Mouse (Mus musculus) neural tube, embryonic 15.5 days (tissue): Measurements from ENCODE around the gene Sh3bgrl2. TPM values are rescaled to one million over a fixed set of nuclear protein-coding genes. Genes with fewer than 3 reads are reported as not detected.
"Not testable (repeated sequence)": the region's sequence is repeated elsewhere in the genome, so short reads cannot be mapped to it uniquely, and the experiment has no call there.

ENCODE experiments used
- ATAC-seq: fragments of 200-750 bp; cut with Nextera tagmentation; 2 replicates; pipeline ENCODE4 v1.8.0; 2017; ENCODE audit warnings: mild to moderate bottlenecking, moderate TSS enrichment, moderate library complexity; ENCODE audit not compliant: low FRiP score
- H3K27ac ChIP-seq: fragments of 300-500 bp; sonication (generic); replicated peaks from 2 replicates; pipeline ENCODE4 v1.5.1; 2015; ENCODE audit warnings: mild to moderate bottlenecking, inconsistent platforms
- H3K27me3 ChIP-seq: fragments of 300-500 bp; sonication (generic); replicated peaks from 2 replicates; pipeline ENCODE4 v1.6.1; 2015; ENCODE audit warnings: inconsistent platforms
- H3K36me3 ChIP-seq: fragments of 300-500 bp; sonication (generic); 2 replicates; pipeline ENCODE4 v1.6.1; 2015; ENCODE audit warnings: inconsistent platforms
- H3K4me1 ChIP-seq: fragments of 300-500 bp; sonication (generic); 2 replicates; pipeline ENCODE4 v1.6.1; 2015; ENCODE audit warnings: inconsistent platforms
- H3K4me2 ChIP-seq: fragments of 300-500 bp; sonication (generic); 2 replicates; pipeline ENCODE4 v1.6.1; 2015; ENCODE audit warnings: inconsistent platforms, mild to moderate bottlenecking, moderate library complexity
- H3K4me3 ChIP-seq: fragments of 300-500 bp; sonication (generic); replicated peaks from 2 replicates; pipeline ENCODE4 v1.5.1; 2015; ENCODE audit warnings: mild to moderate bottlenecking, inconsistent platforms
- H3K9ac ChIP-seq: fragments of 300-500 bp; sonication (generic); replicated peaks from 2 replicates; pipeline ENCODE4 v1.6.1; 2015; ENCODE audit warnings: mild to moderate bottlenecking, inconsistent platforms
- H3K9me3 ChIP-seq: fragments of 300-500 bp; sonication (generic); replicated peaks from 2 replicates; pipeline ENCODE4 v1.6.1; 2016; ENCODE audit warnings: inconsistent platforms
- WGBS: fragments of 180-500 bp; shearing (Covaris S2); methylation state at CpG from one replicate; pipeline ENCODE4 v1.1.7; 2015; ENCODE audit warnings: mixed read lengths; 5-methylcytosine and 5-hydroxymethylcytosine counted together
- polyA plus RNA-seq: library from polyadenylated mRNA; unstranded; fragments of >200 nt; fragmentation: Nextera tagmentation; extraction: Ambion mirVana; gene quantifications from 2 replicates; pipeline ENCODE4 v1.2.1, GENCODE M21; 2015

Gene Sh3bgrl2
- 8.3 and 9.2 TPM in 2 replicates for polyA plus RNA-seq

DNA sequence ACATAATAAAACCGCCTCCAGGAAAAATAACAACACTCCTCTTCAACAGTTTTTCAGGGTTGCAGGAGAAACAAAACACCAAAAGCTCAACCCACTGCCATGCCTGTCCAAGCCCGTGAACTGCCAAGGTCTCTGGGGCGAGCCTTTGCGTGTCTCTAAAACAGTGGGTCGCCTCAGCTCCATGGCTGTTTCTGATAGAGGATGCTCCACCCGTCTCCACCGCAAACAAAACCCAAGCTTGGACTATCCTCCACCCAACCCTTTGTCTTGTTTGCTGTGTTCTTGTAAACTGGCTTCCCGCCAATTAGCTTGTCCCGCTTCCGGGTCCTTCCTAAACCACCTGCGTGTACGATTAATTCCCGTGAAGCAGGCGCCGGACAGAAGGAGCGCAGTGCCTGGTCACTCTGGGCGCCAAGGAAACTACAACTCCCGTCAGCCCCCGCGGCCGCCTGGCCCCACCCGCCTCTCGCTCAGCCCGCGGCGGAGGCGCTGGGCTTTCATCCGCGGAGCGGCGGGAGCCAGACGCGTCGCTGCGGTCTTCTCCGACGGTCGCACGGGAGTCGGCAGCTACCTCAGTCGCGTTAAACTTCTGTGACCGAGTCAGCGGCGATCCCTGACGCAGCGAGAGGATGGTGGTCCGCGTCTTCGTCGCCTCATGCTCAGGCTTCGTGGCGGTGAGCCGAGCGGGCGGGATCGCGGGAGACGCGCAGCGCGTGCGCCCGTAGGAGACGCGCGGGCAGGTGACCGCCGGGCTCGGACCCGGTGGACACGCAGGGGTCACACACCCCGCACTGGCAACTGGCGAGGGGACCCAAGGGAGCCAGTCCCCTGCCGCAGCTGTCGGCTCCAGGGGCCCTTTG, at the start of gene Sh3bgrl2:
Gene Sh3bgrl2, plus strand, starts transcription at position 498 of the 860 bp plus-strand sequence.
- Histone ChIP-seq H3K4me3 (peak within 1 kb of the TSS; percentile 69), H3K36me3 (no peaks in the 10 kb centered on the region), H3K4me1 (0 out of 2 replicates have a peak, but pooled peaks cover 3% of the 10 kb centered on the region), H3K27ac (peak within 1 kb of the TSS; percentile 14; the same call in 1 of the 2 replicates), H3K9ac (peak within 1 kb of the TSS; percentile 48), H3K27me3 (no peaks in the 10 kb centered on the region), H3K9me3 (no peaks in the 10 kb centered on the region), H3K4me2 (peak within 1 kb of the TSS; percentile 78)
- peak; percentile 95 for ATAC-seq
- 2% methylated on average over 76 of the region's 76 CpGs for WGBS

DNA sequence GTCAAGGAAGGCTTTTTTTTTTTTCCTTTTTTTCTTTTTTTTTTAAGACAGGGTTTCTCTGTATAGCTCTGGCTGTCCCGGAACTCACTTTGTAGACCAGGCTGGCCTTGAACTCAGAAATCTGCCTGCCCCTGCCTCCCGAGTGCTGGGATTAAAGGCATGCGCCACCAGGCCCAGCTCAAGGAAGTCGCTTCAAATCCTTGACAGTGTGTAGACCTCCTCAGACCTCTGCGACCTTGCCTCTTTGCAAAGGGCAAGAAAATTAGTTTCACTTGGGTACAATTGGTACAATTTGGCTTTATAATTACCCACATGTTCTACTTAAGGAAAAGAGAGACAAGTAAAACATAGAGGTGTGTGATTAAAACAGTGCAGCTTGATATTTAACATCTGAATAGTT, 29.0 kb upstream of the Sh3bgrl2 start:
- H3K36me3 ChIP-seq, H3K9me3 ChIP-seq, H3K27ac ChIP-seq, H3K27me3 ChIP-seq, H3K4me2 ChIP-seq, H3K4me1 ChIP-seq, ATAC-seq, H3K4me3 ChIP-seq, H3K9ac ChIP-seq: not testable (repeated sequence)
- WGBS, result 81% methylated on average over 5 of the region's 5 CpGs

DNA sequence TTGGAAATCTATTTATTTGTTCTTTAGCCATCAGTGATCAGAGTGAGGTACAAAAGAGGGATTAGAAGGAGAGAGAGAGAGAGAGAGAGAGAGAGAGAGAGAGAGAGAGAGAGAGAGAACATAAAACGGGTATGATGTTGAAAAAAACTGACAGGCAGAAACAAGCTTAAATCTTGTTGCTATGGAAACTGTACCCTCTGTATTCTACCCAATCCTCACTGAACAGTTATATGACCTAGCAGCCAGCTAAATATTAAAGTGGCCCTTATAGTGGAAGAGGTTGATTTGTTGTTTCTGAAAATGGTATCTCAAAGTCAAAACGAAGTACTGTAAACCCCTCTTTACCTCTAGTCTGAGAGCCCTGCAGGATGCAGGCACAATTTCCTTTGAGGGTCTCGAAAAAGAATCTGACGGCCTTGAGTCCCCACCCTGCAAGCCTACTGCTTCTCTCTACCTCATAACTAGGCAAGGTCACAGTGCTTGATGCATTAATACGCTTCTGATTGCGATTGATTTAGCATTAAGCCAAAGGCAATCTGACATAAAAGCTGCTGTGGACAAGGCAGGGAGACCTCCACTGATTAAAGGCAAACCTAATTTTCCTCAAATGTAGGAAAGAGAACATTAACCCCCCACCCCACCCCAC, 28.5 kb upstream of the Sh3bgrl2 start:
- 65% methylated on average over 6 of the region's 6 CpGs for WGBS
- ATAC-seq, result peak; percentile 81
- H3K4me2 ChIP-seq, result no peak overlapping the region
- H3K36me3 ChIP-seq, result no peaks in the 10 kb centered on the region
- H3K4me1 ChIP-seq, result peaks cover 5% of the 10 kb centered on the region; the same call in 1 of the 2 replicates
- no peaks in the 10 kb centered on the region for H3K27me3 ChIP-seq
- peak overlapping the region; percentile 11; the same call in 1 of the 2 replicates for H3K27ac ChIP-seq
- H3K9me3 ChIP-seq, result no peaks in the 10 kb centered on the region
- H3K9ac ChIP-seq, result no peak overlapping the region
- H3K4me3 ChIP-seq, result no peak overlapping the region

DNA sequence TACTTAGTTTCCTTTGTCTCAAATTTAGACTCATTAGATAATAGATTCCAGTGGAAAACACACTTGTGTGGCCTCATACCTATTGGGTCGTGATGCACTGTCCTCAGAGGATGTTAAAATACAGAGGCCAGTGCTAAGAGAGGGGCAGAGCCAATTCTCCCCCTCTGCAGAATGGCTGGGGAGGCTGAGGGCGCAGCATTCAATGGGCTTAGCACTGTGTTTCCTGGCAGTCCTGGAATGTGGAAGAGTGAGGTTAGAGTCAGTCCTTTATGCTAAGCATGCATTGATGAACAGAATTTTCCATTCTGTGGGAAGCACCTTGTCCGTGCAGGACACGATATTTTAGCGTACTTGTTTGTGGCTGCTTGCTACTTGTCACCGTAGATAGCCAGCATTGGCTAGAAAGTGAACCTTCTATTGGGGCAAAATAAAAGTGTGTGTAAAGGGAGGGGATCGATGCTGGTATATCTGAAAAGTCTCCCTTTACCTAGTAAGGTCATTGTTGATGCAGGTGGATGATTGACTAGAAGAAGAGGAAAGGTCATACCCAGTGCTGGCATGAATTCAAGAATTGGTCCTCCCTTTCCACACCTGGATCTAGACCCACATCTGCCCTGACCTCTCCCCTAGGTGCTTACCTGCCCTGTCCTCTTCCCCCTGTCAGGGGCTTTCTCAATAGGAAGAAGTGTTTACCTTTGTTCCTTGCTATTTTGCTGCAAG, 20.6 kb upstream of the Sh3bgrl2 start:
- Histone ChIP-seq H3K4me2 (no peak overlapping the region), H3K27ac (no peak overlapping the region), H3K36me3 (no peaks in the 10 kb centered on the region), H3K9me3 (no peaks in the 10 kb centered on the region), H3K4me1 (no peaks in the 10 kb centered on the region), H3K9ac (no peak overlapping the region), H3K27me3 (no peaks in the 10 kb centered on the region), H3K4me3 (no peak overlapping the region)
- ATAC-seq, result no peak
- 91% methylated on average over 7 of the region's 7 CpGs for WGBS

DNA sequence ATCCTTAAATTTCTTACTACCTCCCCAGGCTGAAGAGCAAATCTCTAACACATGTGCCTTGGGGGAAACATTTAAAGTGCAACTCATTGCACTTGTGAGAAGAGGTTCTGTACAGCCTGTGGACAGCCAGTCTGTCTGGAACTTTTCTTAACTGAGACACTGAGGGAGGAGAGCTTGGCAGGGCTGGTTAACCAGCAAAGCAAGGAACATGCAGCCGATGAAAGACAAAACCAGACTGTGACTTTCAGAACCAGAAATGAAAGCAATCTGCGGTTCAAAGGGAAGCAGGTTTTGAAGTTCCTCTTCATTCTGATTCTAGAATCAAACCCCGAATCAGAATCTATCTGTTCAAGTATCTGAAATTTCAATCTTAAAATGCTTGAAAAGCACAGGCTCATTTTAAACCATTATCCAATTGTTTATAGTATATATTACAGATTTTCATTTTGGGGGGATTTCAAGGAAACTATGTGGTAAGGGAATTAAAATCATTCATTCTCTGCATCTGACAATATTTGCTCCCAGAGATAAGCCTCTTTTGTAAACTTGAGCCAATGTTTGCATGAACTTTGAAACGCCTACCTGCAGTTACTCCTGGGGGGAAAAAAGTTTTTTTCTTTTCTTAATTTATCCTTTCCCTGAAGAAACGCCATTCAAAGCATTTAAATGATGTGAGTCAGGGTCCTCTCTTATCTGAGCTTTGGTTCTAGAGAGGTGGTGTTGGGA, 14.9 kb upstream of the Sh3bgrl2 start:
- Histone ChIP-seq H3K4me1 (peaks cover 5% of the 10 kb centered on the region), H3K36me3 (no peaks in the 10 kb centered on the region)
- WGBS, result 86% methylated on average over 5 of the region's 5 CpGs

DNA sequence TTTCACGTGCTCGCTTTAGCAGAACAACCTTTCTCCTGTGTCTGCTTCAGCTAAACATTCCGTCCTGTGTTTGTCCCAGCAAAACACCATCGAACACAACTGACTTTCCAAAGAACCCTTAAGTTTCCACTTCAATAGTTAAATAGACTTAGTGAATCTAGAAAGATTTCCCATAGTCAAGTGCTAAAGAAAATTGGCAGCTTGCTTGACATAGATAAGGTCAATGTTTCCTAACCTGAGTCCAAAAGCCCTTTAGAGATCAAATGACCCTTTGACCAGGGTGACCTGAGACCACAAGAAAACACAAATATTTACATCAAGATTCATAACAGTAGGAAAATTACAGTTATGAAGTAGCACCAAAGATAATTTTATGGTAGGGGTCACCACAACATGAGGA, 11.2 kb upstream of the Sh3bgrl2 start:
- no peak overlapping the region for H3K4me3 ChIP-seq
- H3K9me3 ChIP-seq, result no peaks in the 10 kb centered on the region
- no peak for ATAC-seq
- H3K27ac ChIP-seq, result no peak overlapping the region
- 94% methylated on average over 4 of the region's 4 CpGs for WGBS
- H3K36me3 ChIP-seq, result no peaks in the 10 kb centered on the region
- no peak overlapping the region for H3K9ac ChIP-seq
- H3K27me3 ChIP-seq, result no peaks in the 10 kb centered on the region
- H3K4me1 ChIP-seq, result peaks cover 8% of the 10 kb centered on the region
- no peak overlapping the region for H3K4me2 ChIP-seq

More for the DNA sequence above, 14.9 kb upstream of the Sh3bgrl2 start:
- H3K9ac ChIP-seq, result no peak overlapping the region
- H3K9me3 ChIP-seq, result no peaks in the 10 kb centered on the region
- H3K27ac ChIP-seq, result no peak overlapping the region
- H3K4me3 ChIP-seq, result no peak overlapping the region
- no peaks in the 10 kb centered on the region for H3K27me3 ChIP-seq
- ATAC-seq, result no peak
- H3K4me2 ChIP-seq, result no peak overlapping the region

DNA sequence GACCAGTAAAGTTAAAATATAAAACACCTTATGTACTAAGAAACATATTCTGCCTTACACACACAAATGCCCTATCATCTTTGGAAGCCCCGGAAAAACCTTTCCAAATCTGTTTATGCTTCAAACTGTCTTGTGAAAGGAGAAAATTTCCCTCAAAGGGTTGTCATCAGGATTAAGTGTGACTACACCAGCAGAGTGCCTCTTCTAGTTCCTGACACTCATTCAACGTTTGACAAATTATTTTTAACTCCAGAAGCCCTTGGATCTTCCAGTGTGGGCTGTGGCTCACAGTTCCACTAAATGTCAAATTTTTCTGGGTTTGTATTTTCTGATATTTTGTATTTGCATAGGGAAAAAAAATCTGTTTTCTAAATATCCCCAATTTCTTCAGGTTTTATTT, 10.6 kb upstream of the Sh3bgrl2 start:
- Histone ChIP-seq H3K4me3 (no peak overlapping the region), H3K9me3 (no peaks in the 10 kb centered on the region), H3K36me3 (no peaks in the 10 kb centered on the region), H3K4me2 (no peak overlapping the region), H3K4me1 (peaks cover 8% of the 10 kb centered on the region), H3K27ac (no peak overlapping the region), H3K27me3 (no peaks in the 10 kb centered on the region), H3K9ac (no peak overlapping the region)
- no peak for ATAC-seq
- WGBS, result 63% methylated on average over 2 of the region's 2 CpGs

DNA sequence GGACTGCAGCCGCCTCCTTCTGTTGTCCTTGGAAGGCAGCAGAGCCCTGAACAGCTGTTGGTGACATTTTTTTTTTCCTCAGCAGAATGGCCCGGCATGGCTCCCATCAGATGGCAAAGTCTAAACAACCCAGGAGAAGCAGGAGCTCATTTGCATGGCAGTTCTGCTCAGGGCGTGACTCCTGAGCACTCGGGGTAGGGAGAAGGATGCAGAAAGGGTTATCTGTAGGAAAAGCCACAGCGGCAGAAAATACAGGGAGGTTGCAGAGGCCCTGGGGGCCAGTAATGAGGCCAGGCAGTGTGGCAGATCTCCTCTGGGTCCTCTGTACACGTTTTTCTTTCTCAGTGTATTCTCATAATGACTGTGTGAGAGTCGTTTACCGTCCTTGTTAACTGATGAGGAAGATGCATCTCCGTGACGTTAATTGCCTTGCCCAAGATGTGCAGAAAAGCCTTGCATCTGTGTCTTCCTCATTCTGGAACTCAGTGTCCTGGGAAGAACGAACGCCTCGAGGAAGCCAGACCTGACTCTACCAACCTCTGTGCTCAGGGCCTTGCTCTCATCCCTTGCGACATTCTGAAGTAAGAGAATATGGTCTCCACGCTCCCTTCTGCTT, 10.1 kb upstream of the Sh3bgrl2 start:
- Histone ChIP-seq H3K9ac (no peak overlapping the region), H3K4me3 (no peak overlapping the region), H3K27me3 (no peaks in the 10 kb centered on the region), H3K36me3 (no peaks in the 10 kb centered on the region), H3K27ac (0 out of 2 replicates have a peak overlapping the region, but pooled peaks have one; percentile 1), H3K4me2 (no peak overlapping the region), H3K9me3 (no peaks in the 10 kb centered on the region), H3K4me1 (peaks cover 8% of the 10 kb centered on the region)
- ATAC-seq, result peak; percentile 58
- 30% methylated on average over 15 of the region's 15 CpGs for WGBS

DNA sequence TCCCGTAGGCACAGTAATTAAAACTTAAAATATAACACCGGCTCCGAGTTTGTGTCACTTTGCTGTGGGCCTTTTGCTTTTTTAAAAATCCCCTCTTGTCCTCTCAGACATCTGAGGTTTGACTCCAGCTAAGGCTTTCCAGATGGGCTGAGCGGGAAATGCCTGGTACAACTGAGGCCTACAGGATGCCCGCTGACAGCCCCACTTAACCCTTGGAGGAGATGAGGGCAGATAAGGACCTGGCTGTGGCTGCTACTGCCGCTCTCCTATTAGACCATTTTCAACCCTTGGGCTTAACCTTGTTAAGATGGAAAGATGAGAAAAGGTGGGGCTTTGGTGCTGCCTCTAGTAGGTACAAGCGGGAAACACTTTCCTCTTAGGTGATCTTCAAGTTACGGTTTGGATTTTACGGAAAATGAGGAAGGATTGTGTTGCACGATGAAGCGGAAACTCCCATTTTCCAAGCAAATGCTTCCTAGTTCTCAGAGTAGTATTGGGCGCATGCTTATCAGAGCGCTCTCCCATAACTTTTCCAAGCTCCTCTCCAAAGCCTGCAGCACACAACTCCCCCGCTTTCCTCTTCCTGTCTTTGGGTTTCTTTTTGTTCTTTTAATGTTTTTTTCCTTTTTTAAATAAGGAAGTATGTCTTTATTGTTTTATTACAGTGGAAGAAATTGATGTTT, 8.2 kb upstream of the Sh3bgrl2 start:
- Histone ChIP-seq H3K27me3 (no peaks in the 10 kb centered on the region), H3K9me3 (no peaks in the 10 kb centered on the region), H3K36me3 (no peaks in the 10 kb centered on the region), H3K4me3 (no peak overlapping the region), H3K27ac (no peak overlapping the region), H3K4me2 (no peak overlapping the region), H3K9ac (no peak overlapping the region), H3K4me1 (peaks cover 8% of the 10 kb centered on the region)
- 93% methylated on average over 14 of the region's 14 CpGs for WGBS
- ATAC-seq, result no peak

DNA sequence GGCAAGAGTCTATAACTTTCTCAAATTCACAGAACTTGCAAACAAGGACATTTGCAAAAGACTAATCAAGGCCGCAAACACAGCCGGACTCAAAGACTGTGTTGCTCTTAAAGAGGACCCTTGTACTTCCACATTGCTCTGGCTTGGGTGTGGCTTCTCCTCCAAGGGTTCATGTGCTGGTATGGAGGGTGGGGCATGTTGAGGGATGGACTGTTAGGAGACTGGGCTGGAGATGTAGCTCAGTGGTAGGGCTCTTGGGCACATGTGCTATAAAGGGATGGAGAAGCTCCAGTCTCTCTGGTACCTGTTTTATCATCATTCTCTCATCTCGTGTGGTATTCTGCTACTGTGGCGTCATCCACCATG, 7.7 kb upstream of the Sh3bgrl2 start:
- no peaks in the 10 kb centered on the region for H3K27me3 ChIP-seq
- no peaks in the 10 kb centered on the region for H3K36me3 ChIP-seq
- no peak overlapping the region for H3K27ac ChIP-seq
- no peak overlapping the region for H3K4me2 ChIP-seq
- peaks cover 8% of the 10 kb centered on the region for H3K4me1 ChIP-seq
- ATAC-seq, result no peak
- no peaks in the 10 kb centered on the region for H3K9me3 ChIP-seq
- 93% methylated on average over 4 of the region's 4 CpGs for WGBS
- H3K9ac ChIP-seq, result no peak overlapping the region
- H3K4me3 ChIP-seq, result no peak overlapping the region
